Mouse (Mus musculus): ENCODE results near the gene Vmn1r66. TPM values are rescaled to one million over a fixed set of nuclear protein-coding genes. Genes with fewer than 3 reads are reported as not detected.
"Not testable (repeated sequence)": the region's sequence is repeated elsewhere in the genome, so short reads cannot be mapped to it uniquely, and the experiment has no call there.

Gene Vmn1r66
- not detected for total RNA-seq (2021)
- long read RNA-seq, experiment 1: 0 reads
- long read RNA-seq, experiment 2: 0 reads

GRCm38 (mm10) chr7:10277906-10278305, at the start of gene Vmn1r66:
TSS of gene Vmn1r66 (minus strand) at chr7:10278006.
- DNase-seq (ENCODE audit: low spot score in 2 of 2): no peak
- H3K27ac ChIP-seq: no peak within 1 kb of the TSS

GRCm38 (mm10) chr7:10325462-10325861, 47.7 kb upstream of the Vmn1r66 start:
- DNase-seq (ENCODE audit: low spot score in 2 of 2); H3K4me3 ChIP-seq; H3K27ac ChIP-seq: not testable (repeated sequence)

More at GRCm38 (mm10) chr7:10277906-10278305, at the start of gene Vmn1r66:
- H3K4me3 ChIP-seq: no peak within 1 kb of the TSS
- TF ChIP-seq CTCF (conservative IDR thresholded peaks at IDR 0.05): no peak

- DNase-seq (ENCODE audit: low spot score in 2 of 2): no peak
- TF ChIP-seq CTCF (conservative IDR thresholded peaks at IDR 0.05): no peak
- H3K27ac ChIP-seq: no peak overlapping the region
Measured at GRCm38 (mm10) chr7:10252075-10252474, 25.7 kb downstream of the Vmn1r66 start.

GRCm38 (mm10) chr7:10249146-10249545, 28.7 kb downstream of the Vmn1r66 start:
- DNase-seq (ENCODE audit: low spot score in 2 of 2): no peak
- H3K4me3 ChIP-seq: no peak overlapping the region
- TF ChIP-seq CTCF (conservative IDR thresholded peaks at IDR 0.05): no peak
- no peak overlapping the region for H3K27ac ChIP-seq

More at GRCm38 (mm10) chr7:10252075-10252474, 25.7 kb downstream of the Vmn1r66 start:
- H3K4me3 ChIP-seq: no peak overlapping the region

Other genes starting within 250 kb of the Vmn1r66 start
- not detected for gene Vmn2r50, start 224.7 kb downstream of the Vmn1r66 start, total RNA-seq (2021)
- gene Vmn2r51, start 172.3 kb downstream of the Vmn1r66 start, total RNA-seq (2021): not detected
- not detected for gene Vmn2r52, start 101.4 kb downstream of the Vmn1r66 start, total RNA-seq (2021)
- not detected for gene Vmn1r67, start 165.3 kb upstream of the Vmn1r66 start, total RNA-seq (2021)
- 10 to 100 TPM; 14.5 to 15.1 TPM for gene Zik1, start 217.4 kb upstream of the Vmn1r66 start, total RNA-seq (2021)

Data from layer of hippocampus, adult 2 months (tissue).